Mouse (Mus musculus): Measurements from ENCODE around the gene Spag6. TPM values are rescaled to one million over a fixed set of nuclear protein-coding genes. Genes with fewer than 3 reads are reported as not detected.

Gene Spag6
- total RNA-seq (2018; cell fraction: chromatin; rRNA removed) = 1 to 10 TPM in 6 of 26 experiments, not detected in 20; 1.2 to 2.0 (median 1.8) TPM
- under 1 TPM in 6 of 26 experiments, not detected in 20; 0.17 to 0.28 (median 0.20) TPM for total RNA-seq (2018; cell fraction: cytosol; rRNA removed)
- 1 to 10 TPM in 5 of 26 experiments, under 1 TPM in 3, not detected in 18; 0.76 to 2.7 (median 1.1) TPM for total RNA-seq (2018; cell fraction: nucleus; rRNA removed)
- not detected in 3 replicates for polyA plus RNA-seq (2018)

GRCm38 (mm10) chr2:18693871-18694610, at the start of gene Spag6:
Spag6 (plus strand) TSS chr2:18694032.
- H3K36me3 ChIP-seq (ENCODE audit: inconsistent target) = no peaks in the 10 kb centered on the region
- no peak within 1 kb of the TSS for H3K27ac ChIP-seq
- H3K4me3 ChIP-seq (ENCODE audit: inconsistent target) = peak within 1 kb of the TSS; percentile 39
- 1% methylated on average over 61 of the region's 61 CpGs for WGBS (ENCODE audit: missing documents)
- no peaks in the 10 kb centered on the region for H3K79me2 ChIP-seq (ENCODE audit: inconsistent target)

GRCm38 (mm10) chr2:18648563-18648962, 45.3 kb upstream of the Spag6 start:
- H3K36me3 ChIP-seq (ENCODE audit: inconsistent target) = no peaks in the 10 kb centered on the region
- no peaks in the 10 kb centered on the region for H3K79me2 ChIP-seq (ENCODE audit: inconsistent target)
- no peak overlapping the region for H3K4me3 ChIP-seq (ENCODE audit: inconsistent target)
- WGBS (ENCODE audit: missing documents) = 58% methylated on average over 2 of the region's 4 CpGs
- no peak overlapping the region for H3K27ac ChIP-seq

GRCm38 (mm10) chr2:18654821-18655220, 39.0 kb upstream of the Spag6 start:
- Histone ChIP-seq H3K79me2 (ENCODE audit: inconsistent target) (no peaks in the 10 kb centered on the region), H3K36me3 (ENCODE audit: inconsistent target) (no peaks in the 10 kb centered on the region), H3K27ac (no peak overlapping the region), H3K4me3 (ENCODE audit: inconsistent target) (no peak overlapping the region)
- 11% methylated on average over 5 of the region's 5 CpGs for WGBS (ENCODE audit: missing documents)

GRCm38 (mm10) chr2:18664003-18664402, 29.8 kb upstream of the Spag6 start:
- whole genome bisulfite sequencing (ENCODE audit: missing documents) = 48% methylated on average over 3 of the region's 3 CpGs
- Histone ChIP-seq H3K27ac (no peak overlapping the region), H3K79me2 (ENCODE audit: inconsistent target) (no peaks in the 10 kb centered on the region), H3K4me3 (ENCODE audit: inconsistent target) (no peak overlapping the region), H3K36me3 (ENCODE audit: inconsistent target) (no peaks in the 10 kb centered on the region)

- H3K4me3 ChIP-seq (ENCODE audit: inconsistent target) = no peak overlapping the region
- peaks cover 5% of the 10 kb centered on the region; the same call in 1 of the 2 replicates for H3K36me3 ChIP-seq (ENCODE audit: inconsistent target)
- H3K79me2 ChIP-seq (ENCODE audit: inconsistent target) = peaks cover 17% of the 10 kb centered on the region
- no peak overlapping the region for H3K27ac ChIP-seq
- whole genome bisulfite sequencing (ENCODE audit: missing documents) = 99% methylated on average over 5 of the region's 6 CpGs
These were observed 22.8 kb upstream of the Spag6 start for GRCm38 (mm10) chr2:18671041-18671440.

GRCm38 (mm10) chr2:18672133-18672765, 21.6 kb upstream of the Spag6 start, which contains the start of gene Commd3:
Commd3 (plus strand) TSS chr2:18672384.
- Histone ChIP-seq H3K27ac (peak within 1 kb of the TSS; percentile 75), H3K79me2 (ENCODE audit: inconsistent target) (peaks cover 17% of the 10 kb centered on the region), H3K36me3 (ENCODE audit: inconsistent target) (peaks cover 5% of the 10 kb centered on the region; the same call in 1 of the 2 replicates), H3K4me3 (ENCODE audit: inconsistent target) (peak within 1 kb of the TSS; percentile 77)
- under 1% methylated on average over 77 of the region's 91 CpGs for whole genome bisulfite sequencing (ENCODE audit: missing documents)

- peaks cover 5% of the 10 kb centered on the region; the same call in 1 of the 2 replicates for H3K36me3 ChIP-seq (ENCODE audit: inconsistent target)
- H3K79me2 ChIP-seq (ENCODE audit: inconsistent target) = peaks cover 17% of the 10 kb centered on the region
- 2% methylated on average over 11 of the region's 11 CpGs for WGBS (ENCODE audit: missing documents)
- H3K27ac ChIP-seq = peak overlapping the region; percentile 75
- peak overlapping the region; percentile 77 for H3K4me3 ChIP-seq (ENCODE audit: inconsistent target)
These were observed 21.1 kb upstream of the Spag6 start for GRCm38 (mm10) chr2:18672766-18673164.

GRCm38 (mm10) chr2:18673766-18674165, 20.1 kb upstream of the Spag6 start:
- Histone ChIP-seq H3K4me3 (ENCODE audit: inconsistent target) (peak overlapping the region; percentile 77; the same call in 1 of the 2 replicates), H3K36me3 (ENCODE audit: inconsistent target) (peaks cover 5% of the 10 kb centered on the region; the same call in 1 of the 2 replicates), H3K27ac (no peak overlapping the region), H3K79me2 (ENCODE audit: inconsistent target) (peaks cover 17% of the 10 kb centered on the region)
- 77% methylated on average over 4 of the region's 4 CpGs for WGBS (ENCODE audit: missing documents)

- Histone ChIP-seq H3K27ac (no peak overlapping the region), H3K79me2 (ENCODE audit: inconsistent target) (peaks cover 22% of the 10 kb centered on the region), H3K4me3 (ENCODE audit: inconsistent target) (no peak overlapping the region), H3K36me3 (ENCODE audit: inconsistent target) (peaks cover 5% of the 10 kb centered on the region; the same call in 1 of the 2 replicates)
- WGBS (ENCODE audit: missing documents) = 92% methylated on average over 4 of the region's 4 CpGs
These were observed 19.5 kb upstream of the Spag6 start for GRCm38 (mm10) chr2:18674193-18674902.

GRCm38 (mm10) chr2:18675681-18676456, 18.0 kb upstream of the Spag6 start:
- no peak overlapping the region for H3K27ac ChIP-seq
- 36% methylated on average over 33 of the region's 42 CpGs for WGBS (ENCODE audit: missing documents)
- peaks cover 5% of the 10 kb centered on the region; the same call in 1 of the 2 replicates for H3K36me3 ChIP-seq (ENCODE audit: inconsistent target)
- H3K79me2 ChIP-seq (ENCODE audit: inconsistent target) = peaks cover 23% of the 10 kb centered on the region
- H3K4me3 ChIP-seq (ENCODE audit: inconsistent target) = no peak overlapping the region

- Histone ChIP-seq H3K36me3 (ENCODE audit: inconsistent target) (peaks cover 5% of the 10 kb centered on the region; the same call in 1 of the 2 replicates), H3K4me3 (ENCODE audit: inconsistent target) (no peak overlapping the region), H3K79me2 (ENCODE audit: inconsistent target) (peaks cover 23% of the 10 kb centered on the region), H3K27ac (no peak overlapping the region)
- 4% methylated on average over 39 of the region's 64 CpGs for WGBS (ENCODE audit: missing documents)
These were observed 17.3 kb upstream of the Spag6 start for GRCm38 (mm10) chr2:18676457-18676935.

- H3K4me3 ChIP-seq (ENCODE audit: inconsistent target) = peak within 1 kb of the TSS; percentile 42
- H3K79me2 ChIP-seq (ENCODE audit: inconsistent target) = peaks cover 23% of the 10 kb centered on the region
- H3K36me3 ChIP-seq (ENCODE audit: inconsistent target) = peaks cover 5% of the 10 kb centered on the region; the same call in 1 of the 2 replicates
- WGBS (ENCODE audit: missing documents) = under 1% methylated on average over 49 of the region's 77 CpGs
- H3K27ac ChIP-seq = no peak within 1 kb of the TSS
These were observed 16.8 kb upstream of the Spag6 start, which contains the start of gene Bmi1 for GRCm38 (mm10) chr2:18676936-18677491. Bmi1 (plus strand) TSS chr2:18677018.

All from macrophage (primary cell).